Mouse (Mus musculus) liver, embryonic 14.5 days (tissue): ENCODE measurements around the gene Rdh11.

Experiments used
- CTCF ChIP-seq: IDR thresholded peaks from 2 replicates; pipeline ENCODE4 v1.5.1; 2016; ENCODE audit warnings: antibody characterized with exemption, low read depth, control low read depth
- EP300 ChIP-seq: IDR thresholded peaks from 2 replicates; pipeline ENCODE4 v1.6.1; 2016; ENCODE audit warnings: antibody characterized with exemption, low read depth

DNA sequence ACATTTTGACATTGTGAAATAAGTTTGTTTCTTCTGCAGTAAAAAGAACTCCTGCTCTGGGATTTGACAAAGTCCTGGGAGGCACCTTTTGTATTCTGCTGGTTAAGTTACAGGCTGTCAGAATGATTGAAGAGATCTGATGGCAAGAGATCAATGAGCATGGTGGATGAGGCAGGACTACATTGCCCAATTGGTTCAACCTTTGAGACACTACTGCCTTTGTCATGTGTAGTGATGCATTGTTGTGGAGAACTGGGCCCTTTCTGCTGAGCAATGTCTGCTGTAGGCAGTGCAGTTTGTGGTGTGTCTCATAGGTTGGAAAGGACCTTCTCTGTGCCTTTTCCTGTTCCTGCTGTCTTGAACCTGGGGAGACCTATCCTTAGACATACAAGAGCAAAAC is 50.7 kb downstream of the Rdh11 start:
- no peak for TF ChIP-seq CTCF
- TF ChIP-seq EP300: no peak
